Mouse (Mus musculus) right cerebral cortex, postnatal 25 days (tissue): ENCODE data around the gene Dpf1.

Source experiments
- DNase-seq: peaks from one replicate; pipeline ENCODE4 v3.0.0; 2022

The Dpf1 gene

DNA sequence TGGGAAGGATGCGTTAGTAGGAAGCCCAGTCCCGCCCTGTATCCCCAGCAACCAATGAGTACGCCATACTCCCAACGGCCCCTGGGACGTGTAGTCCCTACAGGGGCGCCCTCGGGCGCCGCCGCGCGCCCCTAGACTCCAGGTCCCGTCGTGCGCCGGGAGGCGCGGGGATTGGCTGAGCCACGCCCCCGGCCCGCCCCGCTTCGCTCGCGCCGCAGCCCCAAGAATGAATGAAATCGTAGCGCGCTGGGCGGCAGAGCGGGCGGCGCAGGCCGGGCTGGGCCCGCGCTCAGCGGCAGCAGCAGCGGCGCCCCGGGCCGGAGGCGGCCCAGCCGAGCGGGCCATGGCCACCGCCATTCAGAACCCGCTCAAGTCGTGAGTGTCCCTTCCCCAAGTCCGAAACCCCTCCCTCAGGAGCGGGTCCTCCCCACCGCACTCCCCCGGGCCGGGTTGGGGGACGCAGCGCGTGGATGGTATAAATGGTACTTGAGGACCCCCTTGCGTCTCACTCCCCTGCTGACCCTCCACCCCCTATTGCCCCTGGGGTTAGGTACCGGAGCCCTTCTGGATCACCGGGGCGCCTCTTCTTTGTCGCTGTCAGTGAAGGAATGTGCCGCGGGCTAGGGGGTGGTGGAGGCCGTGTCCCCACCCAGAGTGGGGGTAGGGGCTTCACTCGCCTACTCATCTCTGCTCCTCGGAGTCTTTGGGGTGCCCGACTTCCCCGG, at the start of gene Dpf1:
Gene Dpf1, plus strand, starts transcription at position 214 of the 725 bp plus-strand sequence.
- peak; percentile 93 for DNase-seq

DNA sequence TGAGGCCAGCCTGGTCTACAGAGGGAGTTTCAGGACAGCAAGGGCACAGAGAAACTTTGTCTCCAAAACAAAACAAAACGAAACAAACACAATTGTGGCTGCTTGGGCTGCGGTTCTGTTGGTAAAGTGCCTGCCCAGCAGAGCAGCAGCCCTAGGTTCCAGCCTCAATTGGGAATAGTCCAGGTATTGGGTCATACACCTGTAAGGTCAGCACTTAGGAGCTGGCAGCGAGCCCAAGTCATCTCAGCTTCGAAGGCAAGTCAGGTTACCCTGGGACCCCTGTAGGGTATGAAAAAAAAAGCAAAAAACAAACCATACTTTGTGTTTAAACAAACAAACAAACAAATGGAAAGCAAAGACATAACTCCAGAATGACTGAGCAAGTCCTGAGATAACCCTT, 47.9 kb upstream of the Dpf1 start:
- DNase-seq, result no peak

DNA sequence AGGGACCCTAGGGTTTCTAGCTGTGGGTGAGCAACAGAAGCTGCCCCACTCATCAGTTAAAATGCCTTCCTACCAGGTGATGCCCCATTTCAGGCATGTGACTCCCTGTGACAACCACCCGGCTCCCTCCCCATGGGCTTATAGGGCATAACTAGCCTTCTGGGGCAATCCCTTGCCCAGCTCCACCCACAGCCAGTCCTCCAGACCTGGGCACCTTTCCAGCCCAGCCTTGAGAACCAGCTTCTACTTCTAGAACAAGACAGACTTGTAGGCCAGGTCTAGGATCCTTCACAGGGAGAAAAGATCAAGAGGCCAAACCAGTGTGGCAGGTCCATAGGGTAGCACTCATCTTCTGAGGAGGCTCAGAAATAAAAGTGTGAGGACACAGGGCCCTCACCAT, 46.4 kb upstream of the Dpf1 start:
- DNase-seq, result no peak

DNA sequence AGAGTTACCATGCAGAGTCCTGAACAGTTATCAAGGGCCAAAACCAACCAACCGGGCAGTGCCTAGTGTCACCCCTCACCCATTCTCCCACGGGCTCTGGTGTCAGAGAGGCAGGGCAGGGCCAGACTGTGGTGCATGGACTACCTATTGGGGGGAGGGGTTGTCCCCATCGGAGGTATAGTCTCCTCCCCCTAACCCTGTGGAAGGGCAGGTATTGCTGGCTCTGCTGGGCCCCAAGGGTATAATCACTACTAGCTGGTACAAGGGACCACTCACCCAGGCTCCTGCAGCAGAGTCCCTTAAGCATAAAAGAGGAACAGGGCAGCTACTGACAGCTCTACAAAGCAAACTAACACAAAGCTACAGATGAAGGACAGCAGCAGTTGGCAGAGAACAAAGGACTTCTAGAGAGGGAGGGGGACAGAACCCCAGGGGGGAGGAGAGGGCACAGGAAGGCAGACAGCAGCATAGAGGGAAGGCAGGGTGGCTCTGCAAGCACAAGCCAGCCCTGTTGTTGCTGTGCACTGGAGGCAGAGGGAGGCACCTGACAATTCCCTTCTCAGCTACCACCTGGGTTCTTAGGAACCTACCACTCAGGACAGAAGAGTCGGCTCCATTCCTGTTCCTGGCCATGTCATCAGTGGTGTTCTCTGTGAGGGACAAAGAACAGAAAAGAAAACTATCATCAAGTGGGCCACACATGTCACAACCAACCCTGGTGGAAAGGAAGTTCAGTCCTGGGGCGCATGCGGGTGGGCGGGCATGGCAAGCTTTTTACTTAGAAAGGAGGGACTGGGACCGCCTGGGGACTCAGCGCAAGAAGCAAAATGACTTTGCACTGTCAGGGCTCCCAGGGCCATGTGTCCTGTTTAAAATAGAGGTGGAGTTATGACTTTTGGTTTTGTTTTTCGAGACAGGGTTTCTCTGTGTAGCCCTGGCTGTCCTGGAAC, 43.7 kb upstream of the Dpf1 start:
- DNase-seq, result no peak

DNA sequence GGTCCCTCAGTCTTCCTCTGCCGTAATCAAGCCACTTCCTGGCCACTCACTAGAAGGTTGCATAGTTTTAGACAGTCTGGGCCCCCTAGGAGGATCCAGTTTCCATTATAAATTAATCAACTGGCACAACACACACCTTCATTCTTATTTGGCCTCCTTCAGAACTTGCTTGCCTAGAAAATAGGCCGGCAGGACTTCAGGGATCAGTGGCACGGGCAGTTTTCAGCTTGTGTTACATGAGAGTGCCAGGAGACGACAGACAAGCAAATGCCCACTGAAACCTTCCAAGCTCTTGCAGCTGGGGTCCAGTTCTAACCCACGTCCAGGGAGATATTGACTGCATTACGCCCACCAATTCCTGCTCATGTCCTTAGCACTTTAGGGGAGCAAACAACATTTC, 41.6 kb upstream of the Dpf1 start:
- DNase-seq, result no peak

DNA sequence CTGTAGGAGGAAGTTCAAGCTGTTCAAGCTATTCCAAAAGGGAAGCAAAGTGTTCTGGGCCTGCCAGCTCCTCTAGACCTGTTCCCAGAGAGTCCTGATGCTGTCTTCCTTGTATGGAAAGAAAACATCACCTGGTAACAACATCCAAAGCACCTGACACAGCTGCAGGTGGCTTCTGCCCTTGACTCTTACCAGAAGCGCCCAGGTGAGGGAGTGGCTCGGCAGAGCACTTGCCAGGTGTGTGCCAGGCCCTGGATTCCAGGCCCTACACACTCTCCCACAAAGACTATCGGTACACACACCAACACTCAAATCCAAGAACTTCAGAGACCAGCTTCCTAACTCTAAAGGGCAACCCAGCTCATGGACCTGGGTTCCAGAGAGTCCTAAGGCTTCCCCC, 39.9 kb upstream of the Dpf1 start:
- no peak for DNase-seq

DNA sequence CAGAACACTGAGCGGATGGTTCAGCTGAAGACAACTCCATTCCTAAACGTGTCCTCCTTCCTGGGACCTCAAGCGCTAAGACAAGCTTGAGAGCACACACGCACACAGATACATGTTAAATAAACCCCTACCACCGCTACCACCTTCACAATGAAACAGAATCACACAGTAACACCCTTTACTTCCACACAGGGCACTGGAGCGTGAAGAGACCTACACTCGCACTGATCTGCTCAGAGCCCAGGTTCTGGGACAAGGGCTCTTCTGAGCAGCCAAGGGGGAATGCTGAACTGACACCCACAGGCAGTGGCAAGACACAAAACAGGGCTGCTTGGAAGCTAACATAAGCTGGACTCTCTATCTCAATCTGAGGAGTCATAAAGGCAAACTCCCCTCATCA, 38.1 kb upstream of the Dpf1 start:
- no peak for DNase-seq

DNA sequence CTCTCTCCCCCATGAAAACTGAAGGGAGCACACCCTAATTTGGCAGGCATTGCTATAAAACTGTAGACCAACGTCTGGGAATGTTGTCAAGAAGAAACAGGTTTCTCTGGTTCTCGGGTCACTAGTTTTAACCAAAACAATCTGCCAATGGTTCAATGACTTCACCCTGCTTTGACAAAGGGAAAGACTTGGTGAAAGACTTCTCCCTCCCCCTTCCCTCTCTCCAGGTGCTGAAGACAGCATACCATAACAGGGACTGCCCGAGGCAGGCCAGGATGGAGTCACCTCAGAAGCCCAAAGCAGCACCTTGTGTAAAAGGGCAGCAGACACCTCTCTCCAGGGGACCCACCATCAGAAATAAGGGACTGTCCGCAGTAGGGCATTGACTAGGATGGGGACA, 36.8 kb upstream of the Dpf1 start:
- no peak for DNase-seq

DNA sequence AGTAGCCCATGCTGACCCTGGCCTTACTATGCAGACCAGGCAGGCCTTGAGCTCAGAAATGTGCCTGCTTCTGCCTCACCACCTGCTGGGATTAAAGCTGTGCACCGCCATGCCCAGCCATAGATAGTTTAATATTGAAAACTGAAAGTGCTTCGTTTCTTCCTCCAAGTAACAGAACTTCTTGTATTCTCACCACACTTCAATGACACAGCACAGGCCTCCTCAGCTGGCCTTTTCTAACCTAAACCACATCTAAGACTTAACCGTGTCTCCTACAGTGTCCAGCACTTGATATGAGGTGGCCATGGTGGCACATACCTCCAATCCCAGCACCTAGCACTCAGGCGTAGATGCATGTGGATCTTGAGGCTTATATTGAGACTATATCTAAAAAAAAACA, 33.3 kb upstream of the Dpf1 start:
- DNase-seq, result no peak

DNA sequence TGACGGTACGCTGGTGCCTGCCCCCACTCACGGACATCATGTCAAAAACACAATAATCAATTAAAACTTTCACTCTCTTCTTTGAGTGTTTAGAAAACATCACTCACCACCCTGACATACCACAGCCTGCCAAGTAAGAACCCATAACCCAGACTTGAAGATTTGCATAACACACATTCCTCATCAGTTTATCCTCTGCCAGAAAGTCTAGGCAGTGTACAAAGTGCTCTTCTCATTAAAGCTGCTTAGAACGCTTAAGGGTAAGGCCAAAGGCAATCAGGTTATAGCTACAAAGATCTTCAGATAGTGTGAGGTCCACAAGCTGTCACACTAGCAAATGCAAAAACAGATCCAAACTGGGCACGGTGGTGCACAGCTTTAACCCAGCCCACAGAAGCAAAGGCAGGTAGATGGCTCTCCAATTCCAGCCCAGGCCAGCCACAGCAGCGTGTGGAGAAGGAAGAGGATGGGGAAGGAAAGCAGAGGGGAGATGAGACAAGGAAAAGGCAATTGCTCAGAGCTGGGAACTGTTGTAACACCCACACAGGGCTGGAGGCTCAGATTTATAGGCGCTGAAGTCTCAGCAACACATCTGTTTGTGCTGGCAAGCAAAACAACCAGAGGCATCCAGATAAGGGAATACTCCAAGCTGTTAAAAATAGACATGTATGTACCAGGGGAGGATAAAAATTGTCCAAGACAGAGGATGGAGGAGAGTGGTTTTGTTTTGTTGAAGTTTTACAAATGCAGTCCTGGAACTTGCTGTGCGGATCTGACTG, 31.9 kb upstream of the Dpf1 start:
- peak; percentile 36 for DNase-seq

DNA sequence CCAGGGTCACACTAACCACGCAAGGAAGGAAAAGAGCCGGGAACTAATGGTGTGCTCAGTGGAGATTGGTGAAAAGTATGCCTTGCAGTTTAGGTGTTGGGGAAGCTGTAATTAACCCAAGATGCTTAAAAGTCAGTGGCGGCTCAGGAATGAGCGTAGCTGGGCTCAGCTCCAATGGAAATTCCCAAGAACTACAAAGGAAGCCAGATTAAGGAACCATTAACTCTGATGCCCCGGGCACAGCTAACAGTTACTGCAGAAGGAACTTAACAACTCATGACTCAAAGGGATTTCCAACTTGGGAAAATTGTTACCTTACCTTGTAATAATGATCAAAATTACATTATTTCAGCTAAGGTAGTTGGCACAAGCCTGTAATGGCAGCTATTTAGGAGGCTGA, 27.0 kb upstream of the Dpf1 start:
- DNase-seq, result no peak

DNA sequence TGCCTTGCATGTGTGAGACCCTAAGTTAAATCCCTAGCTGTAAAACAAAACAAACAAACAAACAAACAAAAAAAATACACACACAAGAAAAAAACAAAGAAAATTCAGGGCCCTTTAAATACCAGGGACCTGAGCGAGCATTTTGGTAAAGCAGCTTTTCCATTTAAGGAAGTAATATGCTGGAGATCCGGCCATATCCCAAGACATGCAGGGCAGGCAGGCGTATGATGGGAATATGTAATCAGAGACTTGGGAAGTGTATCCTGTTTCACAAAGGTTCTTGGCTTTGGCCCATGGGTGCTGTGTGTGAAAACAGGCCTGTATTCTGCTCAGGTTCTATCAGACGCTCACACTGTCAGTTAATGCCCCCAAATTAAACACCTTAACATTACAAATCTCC, 26.2 kb upstream of the Dpf1 start:
- DNase-seq, result no peak

DNA sequence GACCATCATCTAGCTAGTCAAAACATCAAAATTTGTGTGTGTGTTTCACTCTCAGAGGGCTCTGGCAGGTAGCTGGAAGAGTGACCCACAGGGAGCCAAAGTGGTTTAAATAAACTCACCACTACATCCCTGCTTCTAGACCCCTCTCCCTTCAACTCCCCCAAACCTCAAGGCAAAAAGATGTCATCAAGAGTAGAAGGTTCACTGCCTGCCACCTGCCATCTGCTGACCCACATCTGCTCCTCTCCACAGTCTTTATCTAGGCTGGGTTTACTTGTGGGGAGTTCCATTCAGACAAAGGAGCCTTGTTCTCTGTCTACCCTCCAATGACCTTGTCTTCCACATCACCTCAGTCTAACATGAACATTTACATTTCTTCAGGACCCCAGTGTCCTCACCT, 24.5 kb upstream of the Dpf1 start:
- no peak for DNase-seq

DNA sequence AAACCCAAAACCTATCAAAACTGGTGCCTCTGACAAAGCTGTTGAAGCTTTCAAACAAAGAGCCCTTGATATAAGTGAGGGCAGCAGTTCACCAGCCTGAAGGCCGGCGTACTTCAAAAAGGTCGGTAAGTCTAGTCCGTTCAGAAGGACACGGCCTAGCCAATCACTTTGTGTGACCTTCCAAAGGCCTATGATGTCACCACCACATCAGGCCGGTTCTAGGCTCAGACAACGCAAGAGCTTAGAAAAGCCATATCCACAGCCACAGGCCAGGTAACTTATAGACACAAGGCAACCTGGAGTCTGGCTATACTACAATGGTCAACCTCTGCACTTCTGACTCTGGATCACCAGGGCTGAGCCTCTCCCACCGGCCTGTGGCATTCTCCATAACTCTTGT, 23.8 kb upstream of the Dpf1 start:
- no peak for DNase-seq

DNA sequence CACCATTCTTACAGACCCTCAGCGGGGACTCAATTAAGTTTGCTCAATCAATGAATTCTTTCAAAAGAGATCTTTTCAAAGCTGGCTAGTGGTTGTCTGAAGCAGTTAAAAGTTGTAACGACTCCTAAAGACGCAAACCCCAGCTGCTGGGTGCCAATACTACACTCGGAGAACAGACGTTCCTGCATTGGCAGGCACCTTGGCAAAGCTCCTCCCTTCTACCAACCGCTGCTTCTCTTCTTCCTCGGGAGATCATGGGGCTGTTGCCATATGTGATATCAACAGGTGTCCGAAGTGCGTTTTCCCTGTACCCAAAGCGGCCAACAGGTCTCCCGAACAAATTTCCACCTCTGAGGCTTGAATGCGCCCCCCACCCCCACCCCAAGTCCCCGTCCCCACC, 22.9 kb upstream of the Dpf1 start:
- DNase-seq, result no peak

DNA sequence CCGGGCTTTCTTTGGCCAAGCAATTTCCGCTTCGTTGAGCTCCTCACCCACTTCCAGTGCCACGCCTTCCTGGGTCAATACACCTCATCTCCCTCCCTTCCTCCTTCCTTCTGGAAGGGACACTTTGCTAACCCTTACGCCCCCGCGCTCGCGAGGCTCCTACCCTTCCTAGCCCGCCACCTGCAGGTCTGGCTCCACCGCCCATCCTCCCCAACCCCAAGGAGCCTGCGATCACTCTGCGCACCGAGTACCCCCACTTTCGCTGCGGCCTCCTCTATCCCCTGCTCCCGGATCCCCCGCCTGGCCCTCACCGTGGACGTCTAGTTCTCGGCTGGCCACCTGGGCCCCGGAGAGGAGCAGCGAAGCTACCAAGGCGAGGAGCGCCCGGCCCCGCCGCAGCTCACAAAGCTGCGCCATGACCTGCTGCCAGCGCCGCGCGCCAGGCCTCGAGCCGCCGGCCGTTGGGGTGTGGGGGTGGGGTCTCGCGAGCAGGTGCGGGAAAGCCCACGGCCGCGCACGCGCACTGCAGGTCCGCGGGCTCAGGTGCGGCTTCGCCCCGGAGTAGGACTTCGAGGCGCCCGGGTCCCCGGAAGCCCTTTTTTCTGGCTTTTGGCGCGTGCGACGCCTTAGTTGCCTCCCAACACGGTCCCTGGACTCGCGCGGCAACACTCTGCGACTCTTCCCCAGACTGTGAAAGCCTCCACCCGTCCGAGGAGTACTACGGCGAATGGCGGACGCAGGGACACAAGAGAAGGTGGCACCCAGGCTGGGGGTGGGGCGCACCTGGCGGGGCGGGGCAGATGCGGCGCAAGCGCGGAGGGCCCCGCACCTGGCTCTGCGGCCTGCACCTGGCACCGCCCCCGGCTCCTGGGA, 22.3 kb upstream of the Dpf1 start, which contains the start of gene Spint2:
Gene Spint2, minus strand, starts transcription at position 712 of the 873 bp plus-strand sequence.
- peak; percentile 58 for DNase-seq

DNA sequence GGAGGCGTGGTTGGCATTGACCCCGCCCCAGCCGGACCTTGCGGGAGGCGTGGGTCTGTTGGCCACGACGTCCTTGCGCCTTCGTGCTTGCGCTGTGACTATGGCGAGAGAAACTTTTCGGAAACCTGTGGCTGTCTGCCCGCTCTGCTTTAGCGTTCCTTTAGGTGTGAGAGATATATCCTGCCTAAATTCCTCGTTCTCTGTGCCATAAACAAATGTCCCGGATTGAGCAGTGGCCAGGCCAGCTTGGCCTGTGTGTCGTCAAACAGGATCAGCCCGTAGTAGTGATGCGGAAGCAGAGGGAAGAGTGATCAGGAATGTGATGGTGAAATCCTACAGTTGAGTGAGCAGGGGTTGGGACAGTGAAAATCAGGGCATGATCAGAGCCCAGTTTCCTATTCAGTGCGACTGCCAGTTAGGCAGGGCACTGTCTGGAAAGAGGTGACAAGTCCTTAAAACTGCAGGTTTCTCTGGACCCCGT, 21.6 kb upstream of the Dpf1 start:
- no peak for DNase-seq

DNA sequence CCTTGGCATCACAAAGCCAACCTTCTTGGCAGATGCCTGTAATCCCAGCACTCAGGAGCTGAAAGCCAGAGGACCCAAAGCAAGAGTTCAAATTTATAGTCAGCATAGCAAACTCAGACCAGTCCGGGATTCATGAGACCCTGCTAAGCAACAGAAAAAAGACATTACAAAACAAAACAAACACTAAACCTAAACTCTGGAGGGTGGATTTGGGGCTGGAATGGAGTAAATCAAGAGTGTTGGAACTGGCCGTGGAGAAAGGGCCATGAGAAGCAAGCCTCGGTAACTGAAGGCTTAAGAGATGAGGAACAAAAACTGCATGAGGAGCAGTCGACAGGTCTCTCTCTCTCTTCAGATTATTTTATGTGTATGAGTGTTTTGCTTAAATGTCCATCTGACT, 19.9 kb upstream of the Dpf1 start:
- DNase-seq, result no peak

DNA sequence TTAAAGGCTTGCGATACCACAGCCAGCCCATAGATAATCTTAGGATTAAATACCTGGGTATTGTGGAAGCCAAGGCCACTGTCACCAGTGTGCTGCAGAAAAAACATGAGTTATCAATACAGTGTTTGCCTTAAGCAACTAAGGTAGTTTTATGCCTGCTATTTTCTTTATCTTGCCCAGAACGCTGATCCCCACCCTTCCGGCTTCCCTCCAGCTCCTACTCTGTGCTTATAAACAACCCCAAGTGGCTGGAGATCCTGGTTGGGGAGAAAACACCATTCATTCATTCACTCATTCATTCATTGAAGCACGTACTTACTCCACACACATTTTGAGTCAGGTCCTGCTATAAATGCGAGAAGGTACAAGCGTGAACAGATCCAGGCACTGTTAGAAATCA, 19.2 kb upstream of the Dpf1 start:
- DNase-seq, result no peak

DNA sequence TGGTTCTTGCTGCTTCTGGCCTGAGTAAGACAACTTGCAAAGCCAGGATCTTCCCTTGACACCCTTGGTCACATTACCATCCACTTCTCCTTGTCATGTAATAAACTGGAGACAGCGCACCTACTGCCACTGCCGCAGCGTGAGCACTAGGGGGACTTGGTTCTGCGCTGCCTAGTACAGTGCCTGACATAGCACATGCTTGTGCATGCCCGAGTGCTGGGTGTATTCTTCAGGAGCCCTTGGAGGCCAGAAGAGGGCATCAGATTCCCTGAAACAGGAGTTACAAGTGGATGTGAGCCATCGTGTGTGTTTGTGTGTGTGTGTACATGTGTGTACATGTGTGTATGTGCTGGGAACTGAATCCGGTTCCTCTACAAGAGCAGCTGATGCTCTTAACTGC, 16.3 kb upstream of the Dpf1 start:
- no peak for DNase-seq

DNA sequence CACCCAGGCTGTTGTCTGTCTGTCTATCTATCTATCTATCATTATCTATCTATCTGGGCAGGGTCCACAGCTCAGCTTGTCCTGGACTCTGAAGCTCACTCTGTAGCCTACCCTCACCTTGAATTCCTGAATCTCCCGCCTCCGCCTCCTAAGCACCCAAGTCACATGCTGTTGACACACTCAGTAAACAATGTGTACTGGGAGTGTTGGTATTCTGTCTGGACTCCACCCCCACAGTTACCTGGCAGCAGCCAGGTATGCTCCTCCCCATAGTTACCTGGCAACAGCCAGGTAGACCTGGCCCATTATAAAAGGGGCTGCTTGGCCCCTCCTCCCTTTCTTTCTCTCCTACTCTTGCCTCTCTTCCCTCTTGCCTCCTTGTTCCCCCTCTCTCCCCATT, 15.7 kb upstream of the Dpf1 start:
- DNase-seq, result no peak

DNA sequence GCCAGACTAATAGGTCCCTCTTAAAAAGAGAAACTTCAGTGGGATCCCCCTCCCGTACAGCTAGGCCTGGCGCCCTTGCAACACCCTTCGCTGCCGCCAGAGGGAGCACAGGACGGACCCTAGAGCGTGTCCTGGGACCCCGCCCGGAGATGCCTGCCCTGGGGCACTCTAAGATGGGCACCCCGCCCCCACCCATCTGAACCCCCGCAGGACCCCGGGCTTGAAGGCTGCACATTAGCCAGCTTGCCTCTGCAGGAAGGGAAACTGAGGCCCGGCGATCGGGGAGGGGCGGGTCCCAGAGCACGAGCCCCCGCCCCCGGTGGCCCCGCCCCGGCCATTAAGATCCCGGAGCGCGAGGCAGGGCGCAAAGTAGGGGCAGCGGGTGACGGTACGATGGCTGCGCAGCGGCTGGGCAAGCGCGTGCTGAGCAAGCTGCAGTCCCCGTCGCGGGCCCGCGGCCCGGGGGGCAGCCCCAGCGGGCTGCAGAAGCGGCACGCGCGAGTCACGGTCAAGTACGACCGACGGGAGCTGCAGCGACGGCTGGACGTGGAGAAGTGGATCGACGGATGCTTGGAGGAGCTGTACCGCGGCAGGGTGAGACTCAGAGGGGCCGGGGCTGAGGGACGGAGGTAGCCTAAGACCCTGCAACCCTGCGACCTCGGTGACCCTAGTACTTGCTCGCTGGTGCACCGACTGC, 14.7 kb upstream of the Dpf1 start, which contains the start of gene Ppp1r14a:
Gene Ppp1r14a, plus strand, starts transcription at position 367 of the 697 bp plus-strand sequence.
- DNase-seq, result peak; percentile 23
